Mouse (Mus musculus) lung, postnatal 0 days (tissue): ENCODE results near the gene Cym. TPM values are rescaled to one million over a fixed set of nuclear protein-coding genes. Genes with fewer than 3 reads are reported as not detected.

ENCODE experiments used
- ATAC-seq: fragments of 200-750 bp; cut with Nextera tagmentation; 2 replicates; pipeline ENCODE4 v1.8.0; 2017; ENCODE audit warnings: moderate library complexity
- DNase-seq: peaks from one replicate; pipeline ENCODE4 v3.0.0-alpha.2; 2016; ENCODE audit warnings: low spot score
- H3K27ac ChIP-seq: fragments of 300-500 bp; sonication (generic); 2 replicates; pipeline ENCODE4 v1.5.1; 2014; ENCODE audit warnings: antibody characterized with exemption, mild to moderate bottlenecking, low read length, mixed read lengths
- H3K27me3 ChIP-seq: fragments of 300-500 bp; sonication (generic); replicated peaks from 2 replicates; pipeline ENCODE4 v1.6.1; 2014; ENCODE audit warnings: low read length, mixed read lengths; ENCODE audit not compliant: insufficient read depth
- H3K36me3 ChIP-seq: fragments of 300-500 bp; sonication (generic); 2 replicates; pipeline ENCODE4 v1.6.1; 2014; ENCODE audit warnings: low read length, mixed read lengths; ENCODE audit not compliant: insufficient read depth
- H3K4me1 ChIP-seq: fragments of 300-500 bp; sonication (generic); 2 replicates; pipeline ENCODE4 v1.6.1; 2014; ENCODE audit warnings: antibody characterized with exemption, low read depth, low read length, mixed read lengths; ENCODE audit not compliant: insufficient read depth
- H3K4me2 ChIP-seq: fragments of 300-500 bp; sonication (generic); replicated peaks from 2 replicates; pipeline ENCODE4 v1.6.1; 2014; ENCODE audit warnings: low read depth, mild to moderate bottlenecking, low read length, moderate library complexity, mixed read lengths
- H3K4me3 ChIP-seq: fragments of 300-500 bp; sonication (generic); 2 replicates; pipeline ENCODE4 v1.5.1; 2014; ENCODE audit warnings: low read depth, low read length
- H3K9ac ChIP-seq: fragments of 300-500 bp; sonication (generic); replicated peaks from 2 replicates; pipeline ENCODE4 v1.6.1; 2014; ENCODE audit warnings: low read depth, mild to moderate bottlenecking
- H3K9me3 ChIP-seq: fragments of 300-500 bp; sonication (generic); 2 replicates; pipeline ENCODE4 v1.6.1; 2016; ENCODE audit warnings: low read length, mixed read lengths
- CTCF ChIP-seq: IDR thresholded peaks from 2 replicates; pipeline ENCODE4 v1.5.1; 2016; ENCODE audit warnings: antibody characterized with exemption, mild to moderate bottlenecking
- EP300 ChIP-seq: IDR thresholded peaks from 2 replicates; pipeline ENCODE4 v1.6.1; 2016; ENCODE audit warnings: antibody characterized with exemption, mild to moderate bottlenecking, control low read depth
- WGBS: fragments of 180-500 bp; shearing (Covaris S2); extraction: QIAGEN DNeasy Blood & Tissue Kit; methylation state at CpG from one replicate; pipeline ENCODE4 v1.1.7; 2014; 5-methylcytosine and 5-hydroxymethylcytosine counted together
- polyA plus RNA-seq: library from polyadenylated mRNA; unstranded; fragments of >200 nt; fragmentation: Nextera tagmentation; extraction: Ambion mirVana; gene quantifications from 2 replicates; pipeline ENCODE4 v1.2.1, GENCODE M21; 2015

Gene Cym
- polyA plus RNA-seq, 1 experiment from 2014 or later: 0.41 TPM

- Histone ChIP-seq H3K4me1 (no peaks in the 10 kb centered on the region), H3K9ac (no peak overlapping the region), H3K4me2 (no peak overlapping the region), H3K36me3 (no peaks in the 10 kb centered on the region), H3K9me3 (no peaks in the 10 kb centered on the region), H3K27ac (no peak overlapping the region), H3K27me3 (no peaks in the 10 kb centered on the region), H3K4me3 (no peak overlapping the region)
- ATAC-seq (no peak), DNase-seq (no peak)
- TF ChIP-seq EP300: no peak
- TF ChIP-seq CTCF: no peak
- 74% methylated on average over 2 of the region's 2 CpGs for WGBS
Observed at GRCm38 (mm10) chr3:107169552-107169951, 52.0 kb downstream of the Cym start.

- Histone ChIP-seq H3K9ac (no peak overlapping the region), H3K4me3 (no peak overlapping the region), H3K27ac (no peak overlapping the region), H3K27me3 (no peaks in the 10 kb centered on the region), H3K4me1 (no peaks in the 10 kb centered on the region), H3K4me2 (no peak overlapping the region), H3K36me3 (no peaks in the 10 kb centered on the region), H3K9me3 (no peaks in the 10 kb centered on the region)
- whole genome bisulfite sequencing: 98% methylated on average over 2 of the region's 2 CpGs
- DNase-seq (no peak), ATAC-seq (no peak)
- no peak for TF ChIP-seq CTCF
- no peak for TF ChIP-seq EP300
Observed at GRCm38 (mm10) chr3:107162741-107163140, 58.8 kb downstream of the Cym start.

Other genes starting within 250 kb of the Cym start
- gene Kcna3, start 185.6 kb downstream of the Cym start, polyA plus RNA-seq: 2.7 and 4.2 TPM in 2 replicates
- gene Kcna2, start 120.6 kb downstream of the Cym start, polyA plus RNA-seq: 0.87 and 0.93 TPM in 2 replicates
- not detected in 2 replicates for gene Kcna10, start 38.7 kb downstream of the Cym start, polyA plus RNA-seq
- not detected in 2 replicates for gene A630076J17Rik, start 8.9 kb upstream of the Cym start, polyA plus RNA-seq
- 0.12 TPM in 1 of 2 replicates, not detected in the other for gene Prok1, start 18.0 kb upstream of the Cym start, polyA plus RNA-seq
- 201 and 215 TPM in 2 replicates for gene Lamtor5, start 57.1 kb upstream of the Cym start, polyA plus RNA-seq
- 0.49 and 0.73 TPM in 2 replicates for gene Slc16a4, start 69.5 kb upstream of the Cym start, polyA plus RNA-seq
- gene Rbm15, start 111.9 kb upstream of the Cym start, polyA plus RNA-seq: 7.2 and 7.5 TPM in 2 replicates
- gene Kcnc4, start 237.8 kb upstream of the Cym start, polyA plus RNA-seq: 0.02 TPM in 1 of 2 replicates, not detected in the other